Mouse (Mus musculus) embryo, embryonic 10 days (tissue): ENCODE data around the gene Olfr1031.
A peak's percentile ranks its signal among the peaks of the same experiment; 100 is the strongest.
"Not testable (repeated sequence)": the region's sequence is repeated elsewhere in the genome, so short reads cannot be mapped to it uniquely, and the experiment has no call there.

Experiments used
- DNase-seq: peaks from one replicate; pipeline ENCODE4 v3.0.0-alpha.2; 2015; ENCODE audit warnings: low spot score

Olfr1031 gene

DNA sequence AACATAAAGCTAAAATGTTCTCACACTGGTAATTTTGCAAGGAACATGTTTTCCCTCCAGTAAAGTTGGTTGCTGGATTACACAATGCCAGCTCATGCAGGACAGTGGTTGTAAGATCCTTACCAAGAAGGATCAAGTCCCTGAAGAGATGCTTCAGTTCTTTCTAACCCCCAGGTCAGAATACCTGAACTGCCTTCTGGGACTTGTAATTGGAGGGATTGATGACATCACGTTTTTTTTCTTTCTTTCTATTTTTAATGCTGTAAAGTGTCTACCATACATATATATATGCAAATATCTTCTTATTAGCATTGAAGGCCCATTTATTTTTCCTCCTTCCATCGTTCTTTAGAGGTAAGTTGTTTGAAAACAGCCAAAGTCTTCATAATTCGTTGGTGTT lies at the start of gene Olfr1031:
Gene Olfr1031, plus strand, starts transcription at position 301 of the 400 bp plus-strand sequence.
- DNase-seq = no peak

- no peak for DNase-seq
These were observed 40.0 kb upstream of the Olfr1031 start, which contains the start of gene Olfr1028 for GRCm38 (mm10) chr2:85950137-85950536. TSS of gene Olfr1028 (plus strand) at chr2:85950437.

DNA sequence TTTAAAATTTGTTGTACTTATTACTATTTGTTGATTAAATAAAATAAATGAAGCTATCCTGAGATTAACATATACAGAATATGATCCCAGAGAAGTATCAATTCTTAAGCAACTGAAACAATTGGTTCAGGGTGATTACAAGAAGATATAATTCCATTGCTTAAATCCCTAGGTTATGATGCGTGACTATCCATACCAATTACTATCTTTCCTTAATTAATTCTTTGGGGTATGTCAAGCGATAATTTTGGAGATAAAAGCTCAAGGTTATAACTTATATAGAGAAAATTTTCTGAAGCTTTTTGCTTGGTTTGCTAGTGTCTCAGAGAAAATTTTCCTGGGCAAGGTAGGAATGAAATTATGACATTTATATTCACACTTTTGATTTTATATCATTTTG lies 16.5 kb upstream of the Olfr1031 start, which contains the start of gene Olfr1029:
Gene Olfr1029, plus strand, starts transcription at position 301 of the 400 bp plus-strand sequence.
- no peak for DNase-seq

DNA sequence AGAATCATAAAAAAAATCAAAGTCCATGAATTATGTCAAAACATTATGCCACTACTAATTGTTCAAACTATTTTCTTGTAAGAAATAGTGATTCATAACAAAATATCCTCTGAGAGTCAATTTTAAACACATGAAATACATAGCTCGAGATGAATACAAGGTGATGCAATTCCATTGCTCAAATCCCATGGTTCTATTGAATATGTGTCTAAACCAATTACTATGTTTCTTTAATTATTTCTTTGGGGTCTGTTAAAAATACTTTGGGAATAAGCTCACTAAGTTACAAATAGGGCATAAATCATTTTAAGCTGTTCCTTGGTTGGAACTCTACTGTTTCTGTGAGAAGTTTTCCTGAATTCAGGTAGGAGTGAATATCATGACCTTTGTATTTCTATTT lies 11.1 kb upstream of the Olfr1031 start, which contains the start of gene Olfr1030:
Gene Olfr1030, plus strand, starts transcription at position 301 of the 400 bp plus-strand sequence.
- DNase-seq = no peak

- no peak for DNase-seq
These were observed 15.1 kb downstream of the Olfr1031 start, which contains the start of gene Olfr1032 for GRCm38 (mm10) chr2:86005240-86005639. TSS of gene Olfr1032 (plus strand) at chr2:86005540.

DNA sequence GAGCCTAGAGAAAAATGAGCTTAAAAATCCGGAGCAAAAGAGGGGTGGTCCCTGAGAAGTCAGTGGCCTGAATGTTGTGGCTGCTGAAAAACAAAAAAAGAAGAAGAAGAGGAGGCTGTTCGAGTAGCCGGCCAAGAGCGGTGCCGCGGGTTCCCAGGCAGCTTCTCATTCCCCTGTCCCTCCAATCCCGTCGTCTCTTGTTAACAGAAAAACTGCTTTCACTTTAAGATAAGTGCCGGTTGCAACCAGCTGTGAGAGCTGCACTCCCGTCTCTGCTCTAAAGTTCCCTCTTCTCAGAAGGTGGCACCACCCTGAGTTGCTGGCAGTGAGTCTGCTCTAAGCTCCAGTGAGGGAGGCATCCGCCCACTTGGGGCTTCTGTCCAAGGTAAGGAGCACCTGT lies 30.3 kb downstream of the Olfr1031 start, which contains the start of gene Olfr1033:
Gene Olfr1033, plus strand, starts transcription at position 228 of the 400 bp plus-strand sequence.
- DNase-seq = peak; percentile 37

GRCm38 (mm10) chr2:86021518-86021917 lies 31.4 kb downstream of the Olfr1031 start:
- not testable (repeated sequence) for DNase-seq
